Mouse (Mus musculus): Measurements from ENCODE around the gene Mphosph9. TPM values are rescaled to one million over a fixed set of nuclear protein-coding genes. Genes with fewer than 3 reads are reported as not detected.

The Mphosph9 gene
- polyA plus RNA-seq, 1 experiment = 2.4 TPM

DNA sequence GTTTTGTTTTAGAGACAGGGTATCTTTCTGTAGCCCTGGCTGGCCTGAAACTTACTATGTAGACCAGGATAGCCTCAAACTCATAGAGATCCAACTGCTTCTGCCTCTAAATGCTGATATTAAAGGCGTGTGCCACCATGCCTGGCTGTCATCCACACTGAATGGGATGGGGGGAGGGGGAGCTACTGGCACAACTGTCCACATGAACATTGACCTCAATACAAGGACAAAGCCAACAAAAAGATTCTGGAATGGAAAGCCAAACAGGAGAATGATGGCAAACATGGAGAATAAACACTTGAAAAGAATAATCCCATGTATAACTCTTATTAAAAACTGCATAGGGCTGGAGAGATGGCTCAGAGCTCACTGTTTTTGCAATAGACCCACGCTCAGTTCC, 44.9 kb downstream of the Mphosph9 start:
- Histone ChIP-seq H3K4me2 (ENCODE audit: low read depth) (no peak overlapping the region), H3K36me3 (ENCODE audit: control insufficient read depth, insufficient read depth) (peaks cover 13% of the 10 kb centered on the region), H3K4me3 (no peak overlapping the region), H3K79me2 (ENCODE audit: control insufficient read depth, insufficient read depth) (no peaks in the 10 kb centered on the region), H3K27me3 (ENCODE audit: control insufficient read depth, insufficient read depth, insufficient read length) (no peaks in the 10 kb centered on the region), H3ac (ENCODE audit: control insufficient read depth, insufficient read length) (no peak overlapping the region)
- TF ChIP-seq TCF12 (IDR thresholded peaks at IDR 0.05; ENCODE audit: insufficient read depth, poor library complexity, severe bottlenecking) (no peak), SRF (IDR thresholded peaks at IDR 0.05; ENCODE audit: control insufficient read depth, insufficient read length, low read depth) (no peak), POLR2AphosphoS2 (IDR thresholded peaks at IDR 0.05; ENCODE audit: insufficient read length, low read depth) (no peak), TCF3 (IDR thresholded peaks at IDR 0.05; ENCODE audit: insufficient read length, low read depth) (no peak), POLR2A (IDR thresholded peaks at IDR 0.05; ENCODE audit: insufficient read length, low read depth) (no peak), MYOD1 (IDR thresholded peaks at IDR 0.05; ENCODE audit: control insufficient read depth in 1 of 3, insufficient read length in 2 of 3, low read depth in 2 of 3) (no peak), USF1 (IDR thresholded peaks at IDR 0.05; ENCODE audit: low read depth) (no peak), E2F4 (IDR thresholded peaks at IDR 0.05; ENCODE audit: insufficient read depth) (no peak), MAX (IDR thresholded peaks at IDR 0.05; ENCODE audit: low read depth) (no peak), REST (IDR thresholded peaks at IDR 0.05; ENCODE audit: insufficient read depth, insufficient read length) (no peak), CEBPB (IDR thresholded peaks at IDR 0.05; ENCODE audit: insufficient read depth, poor library complexity, severe bottlenecking) (no peak), MYOG (IDR thresholded peaks at IDR 0.05; ENCODE audit: control insufficient read depth in 1 of 3, insufficient read depth in 1 of 3, insufficient read length in 2 of 3, low read depth in 2 of 3) (no peak)

DNA sequence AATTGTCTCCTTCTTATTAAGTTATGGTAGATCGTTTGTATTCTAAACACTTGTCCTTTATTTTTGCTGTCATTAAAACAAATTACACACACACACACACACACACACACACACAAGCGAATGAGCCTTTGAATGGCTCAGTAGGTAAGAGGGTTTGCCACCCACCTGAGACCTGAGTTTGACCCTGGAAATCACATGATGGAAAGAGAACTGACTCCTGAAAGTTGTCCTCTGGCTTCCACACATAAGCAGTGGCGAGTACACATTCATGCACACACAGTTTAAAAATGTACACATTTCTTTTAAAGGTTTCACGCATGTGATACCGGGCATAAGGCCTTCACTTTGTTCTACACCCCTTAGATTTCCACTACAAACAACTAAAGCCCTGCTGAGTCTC, 57.5 kb downstream of the Mphosph9 start:
- H3K4me3 ChIP-seq = no peak overlapping the region
- H3K36me3 ChIP-seq (ENCODE audit: control insufficient read depth, insufficient read depth) = no peaks in the 10 kb centered on the region
- H3K27me3 ChIP-seq (ENCODE audit: control insufficient read depth, insufficient read depth, insufficient read length) = no peaks in the 10 kb centered on the region
- TF ChIP-seq REST (IDR thresholded peaks at IDR 0.05; ENCODE audit: insufficient read depth, insufficient read length) (no peak), E2F4 (IDR thresholded peaks at IDR 0.05; ENCODE audit: insufficient read depth) (no peak), POLR2A (IDR thresholded peaks at IDR 0.05; ENCODE audit: insufficient read length, low read depth) (no peak), POLR2AphosphoS2 (IDR thresholded peaks at IDR 0.05; ENCODE audit: insufficient read length, low read depth) (no peak), CEBPB (IDR thresholded peaks at IDR 0.05; ENCODE audit: insufficient read depth, poor library complexity, severe bottlenecking) (no peak), MYOG (IDR thresholded peaks at IDR 0.05; ENCODE audit: control insufficient read depth in 1 of 3, insufficient read depth in 1 of 3, insufficient read length in 2 of 3, low read depth in 2 of 3) (no peak), TCF12 (IDR thresholded peaks at IDR 0.05; ENCODE audit: insufficient read depth, poor library complexity, severe bottlenecking) (no peak), TCF3 (IDR thresholded peaks at IDR 0.05; ENCODE audit: insufficient read length, low read depth) (no peak), SRF (IDR thresholded peaks at IDR 0.05; ENCODE audit: control insufficient read depth, insufficient read length, low read depth) (no peak), MYOD1 (IDR thresholded peaks at IDR 0.05; ENCODE audit: control insufficient read depth in 1 of 3, insufficient read length in 2 of 3, low read depth in 2 of 3) (no peak), USF1 (IDR thresholded peaks at IDR 0.05; ENCODE audit: low read depth) (no peak), MAX (IDR thresholded peaks at IDR 0.05; ENCODE audit: low read depth) (no peak)
- H3K4me2 ChIP-seq (ENCODE audit: low read depth) = no peak overlapping the region
- no peaks in the 10 kb centered on the region for H3K79me2 ChIP-seq (ENCODE audit: control insufficient read depth, insufficient read depth)
- H3ac ChIP-seq (ENCODE audit: control insufficient read depth, insufficient read length) = no peak overlapping the region

DNA sequence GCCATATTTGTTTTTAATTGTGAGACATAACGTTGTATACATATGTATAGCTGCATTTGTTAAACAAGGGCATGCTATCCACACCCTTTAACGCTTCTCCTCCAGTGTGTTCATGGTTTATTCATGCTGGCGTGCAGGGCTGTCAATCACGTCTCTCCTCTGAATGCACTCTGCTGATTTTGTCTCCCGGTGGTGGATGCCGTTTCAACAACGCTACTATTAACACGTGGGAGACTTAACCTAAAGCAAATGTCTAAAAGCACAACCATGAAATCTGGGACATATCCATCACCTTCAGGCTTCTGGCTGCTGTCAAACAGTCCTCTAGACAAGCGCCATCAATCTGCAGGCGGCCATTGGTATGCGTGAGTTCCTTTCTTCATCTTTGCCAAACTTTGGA, 58.1 kb downstream of the Mphosph9 start:
- H3K4me2 ChIP-seq (ENCODE audit: low read depth) = no peak overlapping the region
- H3ac ChIP-seq (ENCODE audit: control insufficient read depth, insufficient read length) = no peak overlapping the region
- no peaks in the 10 kb centered on the region for H3K27me3 ChIP-seq (ENCODE audit: control insufficient read depth, insufficient read depth, insufficient read length)
- no peak for TF ChIP-seq POLR2A (IDR thresholded peaks at IDR 0.05; ENCODE audit: insufficient read length, low read depth)
- TF ChIP-seq MYOD1 (IDR thresholded peaks at IDR 0.05; ENCODE audit: control insufficient read depth in 1 of 3, insufficient read length in 2 of 3, low read depth in 2 of 3) = no peak
- no peak for TF ChIP-seq SRF (IDR thresholded peaks at IDR 0.05; ENCODE audit: control insufficient read depth, insufficient read length, low read depth)
- no peak for TF ChIP-seq TCF12 (IDR thresholded peaks at IDR 0.05; ENCODE audit: insufficient read depth, poor library complexity, severe bottlenecking)
- TF ChIP-seq MAX (IDR thresholded peaks at IDR 0.05; ENCODE audit: low read depth) = no peak
- TF ChIP-seq CEBPB (IDR thresholded peaks at IDR 0.05; ENCODE audit: insufficient read depth, poor library complexity, severe bottlenecking) = no peak
- TF ChIP-seq E2F4 (IDR thresholded peaks at IDR 0.05; ENCODE audit: insufficient read depth) = no peak
- TF ChIP-seq MYOG (IDR thresholded peaks at IDR 0.05; ENCODE audit: control insufficient read depth in 1 of 3, insufficient read depth in 1 of 3, insufficient read length in 2 of 3, low read depth in 2 of 3) = no peak
- no peak for TF ChIP-seq POLR2AphosphoS2 (IDR thresholded peaks at IDR 0.05; ENCODE audit: insufficient read length, low read depth)
- H3K79me2 ChIP-seq (ENCODE audit: control insufficient read depth, insufficient read depth) = no peaks in the 10 kb centered on the region
- no peaks in the 10 kb centered on the region for H3K36me3 ChIP-seq (ENCODE audit: control insufficient read depth, insufficient read depth)
- no peak overlapping the region for H3K4me3 ChIP-seq

DNA sequence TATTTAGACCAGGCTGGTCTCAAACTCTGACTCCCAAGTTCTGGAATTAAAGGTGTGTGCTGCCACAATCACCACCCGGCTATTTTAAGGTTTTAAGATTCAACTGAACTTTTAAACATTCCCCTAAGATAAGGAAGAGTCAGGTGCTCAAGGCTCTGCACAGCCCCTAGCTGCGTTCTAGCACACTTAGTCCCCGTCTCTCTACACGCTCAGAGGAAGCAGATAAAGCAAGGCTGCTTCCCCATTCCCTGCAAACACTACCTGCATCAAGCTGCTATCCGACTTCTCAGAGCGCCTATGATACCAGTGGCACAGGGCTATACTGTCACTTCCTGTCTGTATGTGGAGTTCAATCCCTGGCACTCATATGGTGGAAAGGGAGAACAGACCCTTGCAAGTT, 60.1 kb downstream of the Mphosph9 start:
- Histone ChIP-seq H3K27me3 (ENCODE audit: control insufficient read depth, insufficient read depth, insufficient read length) (no peaks in the 10 kb centered on the region), H3K4me2 (ENCODE audit: low read depth) (no peak overlapping the region), H3ac (ENCODE audit: control insufficient read depth, insufficient read length) (no peak overlapping the region), H3K4me3 (no peak overlapping the region), H3K79me2 (ENCODE audit: control insufficient read depth, insufficient read depth) (no peaks in the 10 kb centered on the region), H3K36me3 (ENCODE audit: control insufficient read depth, insufficient read depth) (no peaks in the 10 kb centered on the region)
- no peak for TF ChIP-seq TCF12 (IDR thresholded peaks at IDR 0.05; ENCODE audit: insufficient read depth, poor library complexity, severe bottlenecking)
- no peak for TF ChIP-seq TCF3 (IDR thresholded peaks at IDR 0.05; ENCODE audit: insufficient read length, low read depth)
- no peak for TF ChIP-seq SRF (IDR thresholded peaks at IDR 0.05; ENCODE audit: control insufficient read depth, insufficient read length, low read depth)
- no peak for TF ChIP-seq MYOG (IDR thresholded peaks at IDR 0.05; ENCODE audit: control insufficient read depth in 1 of 3, insufficient read depth in 1 of 3, insufficient read length in 2 of 3, low read depth in 2 of 3)
- TF ChIP-seq REST (IDR thresholded peaks at IDR 0.05; ENCODE audit: insufficient read depth, insufficient read length) = no peak
- no peak for TF ChIP-seq POLR2A (IDR thresholded peaks at IDR 0.05; ENCODE audit: insufficient read length, low read depth)
- no peak for TF ChIP-seq MAX (IDR thresholded peaks at IDR 0.05; ENCODE audit: low read depth)
- no peak for TF ChIP-seq POLR2AphosphoS2 (IDR thresholded peaks at IDR 0.05; ENCODE audit: insufficient read length, low read depth)
- no peak for TF ChIP-seq USF1 (IDR thresholded peaks at IDR 0.05; ENCODE audit: low read depth)
- no peak for TF ChIP-seq CEBPB (IDR thresholded peaks at IDR 0.05; ENCODE audit: insufficient read depth, poor library complexity, severe bottlenecking)
- TF ChIP-seq MYOD1 (IDR thresholded peaks at IDR 0.05; ENCODE audit: control insufficient read depth in 1 of 3, insufficient read length in 2 of 3, low read depth in 2 of 3) = no peak
